Comparison of ENCODE assay signal across 24 mouse cellular contexts in genomic region chr16:23849720-23850119, GRCm38 (mm10). TPM values are rescaled to one million over a fixed set of nuclear protein-coding genes. Genes with fewer than 3 reads are reported as not detected.
"Had no signal": no experiment of that assay in that cellular context is flagged by ENCODE, and none has a peak within 500 bp of the region (broad histone marks: within the 10 kb centered on the region; RNA-seq: fewer than 3 reads in every experiment).

No protein-coding gene starts in this region.

- H3K27me3 ChIP-seq: liver, embryonic 13.5 days; liver, embryonic 15.5 days; megakaryocyte, embryonic 14.5 days; midbrain, embryonic 13.5 days; midbrain, embryonic 15.5 days; stomach, embryonic 15.5 days had no signal

- DNase-seq: liver, embryonic 13.5 days; liver, postnatal 0 days; lung, adult 2 months; lung, postnatal 14 days; lung, postnatal 36 days; right cerebral cortex, postnatal 14 days; thymus, adult 2 months; thymus, postnatal 25 days; thymus, postnatal 4 days had no signal

- H3K4me1 ChIP-seq: liver, embryonic 13.5 days; liver, embryonic 15.5 days; megakaryocyte, embryonic 14.5 days; midbrain, embryonic 13.5 days; midbrain, embryonic 15.5 days; stomach, embryonic 15.5 days had no signal

- H3K36me3 ChIP-seq: liver, embryonic 13.5 days; liver, embryonic 15.5 days; midbrain, embryonic 13.5 days; midbrain, embryonic 15.5 days; stomach, embryonic 15.5 days had no signal

- H3K4me3 ChIP-seq: liver, embryonic 13.5 days; liver, embryonic 15.5 days; megakaryocyte, embryonic 14.5 days; midbrain, embryonic 13.5 days; midbrain, embryonic 15.5 days; stomach, embryonic 15.5 days had no signal

- H3K9ac ChIP-seq: liver, embryonic 13.5 days; liver, embryonic 15.5 days; liver, postnatal 0 days; midbrain, embryonic 13.5 days; midbrain, embryonic 15.5 days; stomach, embryonic 15.5 days had no signal

- H3K9me3 ChIP-seq: liver, embryonic 13.5 days; liver, embryonic 15.5 days; midbrain, embryonic 13.5 days; midbrain, embryonic 15.5 days; stomach, embryonic 15.5 days had no signal

- ATAC-seq: liver, postnatal 0 days; midbrain, embryonic 13.5 days; midbrain, embryonic 15.5 days had no signal

- H3K4me2 ChIP-seq: liver, embryonic 13.5 days; liver, embryonic 15.5 days; midbrain, embryonic 11.5 days; midbrain, embryonic 13.5 days; midbrain, embryonic 15.5 days; stomach, embryonic 15.5 days had no signal

- H3K27ac ChIP-seq: liver, embryonic 13.5 days; liver, embryonic 15.5 days; macrophage; midbrain, embryonic 13.5 days; midbrain, embryonic 15.5 days; stomach, embryonic 15.5 days; stomach, postnatal 0 days had no signal

RNA-seq across cellular contexts. Expression of gene Sst, which starts 41.0 kb away (rescaled TPM):
- total RNA-seq: liver, adult 2 months; megakaryocyte progenitor cell, adult 5-6 weeks; monocyte, adult 5-6 weeks; neutrophil, adult 5-6 weeks had no signal
- polyA plus RNA-seq: liver, adult 2 months; liver, postnatal 0 days; lung, adult 2 months; macrophage; spleen, adult 2 months; testis, adult 2 months; urinary bladder, adult 2 months had no signal
